Mouse (Mus musculus): ENCODE data around the gene Lamc3. TPM values are rescaled to one million over a fixed set of nuclear protein-coding genes. Genes with fewer than 3 reads are reported as not detected.
A peak's percentile ranks its signal among the peaks of the same experiment; 100 is the strongest.

The Lamc3 gene
- polyA plus RNA-seq, 1 experiment: not detected

DNA sequence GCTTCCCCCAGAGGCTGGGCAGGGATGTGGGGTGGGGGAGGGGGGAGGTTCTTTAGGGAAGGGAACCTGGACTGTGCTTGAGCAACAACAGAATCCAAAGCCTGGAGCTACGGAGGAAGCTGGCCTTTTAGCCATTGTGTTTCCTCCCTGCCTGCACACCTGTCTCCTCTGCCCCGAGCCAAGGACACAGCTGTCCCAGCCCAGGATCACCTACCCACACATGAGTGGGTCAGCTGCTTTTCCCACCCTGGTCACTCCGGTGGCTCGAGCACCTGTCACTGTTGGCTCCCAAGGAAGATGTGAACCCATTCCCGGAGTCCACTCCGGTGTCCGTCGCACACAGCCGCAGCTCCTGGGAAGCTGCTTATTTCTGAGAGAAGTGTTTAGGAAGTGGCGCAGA, 70.1 kb downstream of the Lamc3 start:
- TF ChIP-seq CTCF (IDR thresholded peaks at IDR 0.05; ENCODE audit: control insufficient read depth, insufficient read depth, low read length): no peak
- TF ChIP-seq POLR2A (IDR thresholded peaks at IDR 0.05; ENCODE audit: borderline replicate concordance, control insufficient read depth, low read depth, low read length): no peak
- Histone ChIP-seq H3K4me1 (ENCODE audit: control insufficient read depth, insufficient read depth, low read length) (no peaks in the 10 kb centered on the region; the same call in 1 of the 2 replicates), H3K27ac (ENCODE audit: control insufficient read depth, insufficient read depth, low read depth, low read length, poor library complexity) (no peak overlapping the region), H3K4me3 (replicated peaks; ENCODE audit: control insufficient read depth, low read depth, low read length) (no peak overlapping the region)
- WGBS: 90% methylated on average over 10 of the region's 10 CpGs

DNA sequence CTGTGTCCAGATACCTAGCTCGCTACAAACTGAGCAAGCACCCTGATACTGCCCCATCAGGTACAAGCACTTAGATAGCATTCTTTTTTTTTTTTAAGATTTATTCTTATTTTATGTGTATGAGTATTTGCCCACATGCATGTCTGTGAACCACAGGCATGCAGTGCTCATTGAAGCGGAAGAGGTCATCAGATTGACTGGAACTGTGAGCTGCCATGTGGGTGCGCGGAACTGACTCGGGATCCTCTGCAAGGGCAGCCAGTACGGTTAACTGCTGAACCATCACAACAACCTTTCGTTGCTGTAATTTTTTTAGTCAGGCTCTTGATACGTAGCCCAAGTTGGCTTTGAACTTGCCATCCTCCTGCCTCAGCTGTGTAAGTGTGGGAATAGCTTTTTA, 73.9 kb downstream of the Lamc3 start:
- H3K4me3 ChIP-seq (replicated peaks; ENCODE audit: control insufficient read depth, low read depth, low read length): no peak overlapping the region
- no peak for TF ChIP-seq CTCF (IDR thresholded peaks at IDR 0.05; ENCODE audit: control insufficient read depth, insufficient read depth, low read length)
- TF ChIP-seq POLR2A (IDR thresholded peaks at IDR 0.05; ENCODE audit: borderline replicate concordance, control insufficient read depth, low read depth, low read length): no peak
- H3K4me1 ChIP-seq (ENCODE audit: control insufficient read depth, insufficient read depth, low read length): no peaks in the 10 kb centered on the region; the same call in 1 of the 2 replicates
- no peak overlapping the region for H3K27ac ChIP-seq (ENCODE audit: control insufficient read depth, insufficient read depth, low read depth, low read length, poor library complexity)
- 91% methylated on average over 8 of the region's 8 CpGs for WGBS

GRCm38 (mm10) chr2:31961791-31962222, 74.7 kb downstream of the Lamc3 start:
- 62% methylated on average over 4 of the region's 4 CpGs for WGBS
- H3K27ac ChIP-seq (ENCODE audit: control insufficient read depth, insufficient read depth, low read depth, low read length, poor library complexity): no peak overlapping the region
- no peak overlapping the region for H3K4me3 ChIP-seq (replicated peaks; ENCODE audit: control insufficient read depth, low read depth, low read length)
- no peak for TF ChIP-seq CTCF (IDR thresholded peaks at IDR 0.05; ENCODE audit: control insufficient read depth, insufficient read depth, low read length)
- TF ChIP-seq POLR2A (IDR thresholded peaks at IDR 0.05; ENCODE audit: borderline replicate concordance, control insufficient read depth, low read depth, low read length): no peak
- H3K4me1 ChIP-seq (ENCODE audit: control insufficient read depth, insufficient read depth, low read length): no peaks in the 10 kb centered on the region; the same call in 1 of the 2 replicates

- Histone ChIP-seq H3K27ac (ENCODE audit: control insufficient read depth, insufficient read depth, low read depth, low read length, poor library complexity) (no peak overlapping the region), H3K4me1 (ENCODE audit: control insufficient read depth, insufficient read depth, low read length) (no peaks in the 10 kb centered on the region), H3K4me3 (replicated peaks; ENCODE audit: control insufficient read depth, low read depth, low read length) (no peak overlapping the region)
- 74% methylated on average over 8 of the region's 8 CpGs for WGBS
- TF ChIP-seq CTCF (IDR thresholded peaks at IDR 0.05; ENCODE audit: control insufficient read depth, insufficient read depth, low read length): no peak
- no peak for TF ChIP-seq POLR2A (IDR thresholded peaks at IDR 0.05; ENCODE audit: borderline replicate concordance, control insufficient read depth, low read depth, low read length)
Observed at GRCm38 (mm10) chr2:31962501-31963224, 75.6 kb downstream of the Lamc3 start.

GRCm38 (mm10) chr2:31963491-31963890, 76.4 kb downstream of the Lamc3 start:
- TF ChIP-seq POLR2A (IDR thresholded peaks at IDR 0.05; ENCODE audit: borderline replicate concordance, control insufficient read depth, low read depth, low read length): no peak
- TF ChIP-seq CTCF (IDR thresholded peaks at IDR 0.05; ENCODE audit: control insufficient read depth, insufficient read depth, low read length): no peak
- Histone ChIP-seq H3K4me3 (replicated peaks; ENCODE audit: control insufficient read depth, low read depth, low read length) (no peak overlapping the region), H3K27ac (ENCODE audit: control insufficient read depth, insufficient read depth, low read depth, low read length, poor library complexity) (no peak overlapping the region), H3K4me1 (ENCODE audit: control insufficient read depth, insufficient read depth, low read length) (no peaks in the 10 kb centered on the region)
- 82% methylated on average over 7 of the region's 7 CpGs for WGBS

DNA sequence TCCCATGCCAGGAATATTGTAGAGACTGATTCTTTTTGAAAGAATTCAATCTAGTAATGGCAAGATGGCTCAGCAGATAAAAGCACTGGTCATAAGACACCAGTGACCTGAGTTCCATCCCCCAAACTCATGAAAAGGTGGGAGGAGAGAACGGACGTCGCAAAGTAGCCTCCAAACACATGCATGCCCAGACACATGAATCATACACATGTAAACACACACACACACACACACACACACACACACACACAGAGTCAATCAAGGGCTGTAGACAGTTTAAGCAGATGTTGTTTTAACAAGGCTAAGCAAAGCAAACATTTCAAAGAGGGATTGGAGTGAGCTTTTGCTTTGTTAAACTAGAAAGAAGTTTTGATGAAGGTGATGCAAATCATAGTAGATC, 77.1 kb downstream of the Lamc3 start:
- no peaks in the 10 kb centered on the region for H3K4me1 ChIP-seq (ENCODE audit: control insufficient read depth, insufficient read depth, low read length)
- H3K27ac ChIP-seq (ENCODE audit: control insufficient read depth, insufficient read depth, low read depth, low read length, poor library complexity): no peak overlapping the region
- WGBS: 92% methylated on average over 3 of the region's 3 CpGs
- no peak for TF ChIP-seq POLR2A (IDR thresholded peaks at IDR 0.05; ENCODE audit: borderline replicate concordance, control insufficient read depth, low read depth, low read length)
- TF ChIP-seq CTCF (IDR thresholded peaks at IDR 0.05; ENCODE audit: control insufficient read depth, insufficient read depth, low read length): no peak
- H3K4me3 ChIP-seq (replicated peaks; ENCODE audit: control insufficient read depth, low read depth, low read length): no peak overlapping the region

DNA sequence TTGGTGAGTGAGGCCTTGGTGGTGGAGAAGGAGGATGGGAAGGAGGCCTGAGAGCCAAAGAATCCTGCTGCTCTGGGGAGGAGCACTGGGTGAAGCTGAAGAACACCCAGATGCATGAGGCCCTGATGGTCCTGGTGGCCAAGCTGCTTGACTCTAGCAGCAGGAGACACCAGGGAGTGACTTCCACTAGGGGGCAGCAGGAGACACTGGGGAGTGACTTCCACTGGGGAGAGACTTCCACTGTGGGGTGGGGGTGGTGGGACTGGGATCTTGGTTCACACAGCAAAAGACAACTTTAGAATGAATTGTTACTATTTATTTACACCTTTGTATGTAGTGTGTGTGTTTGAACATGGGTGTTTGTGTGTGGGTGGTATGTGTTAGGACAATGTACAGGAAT, 78.0 kb downstream of the Lamc3 start:
- Histone ChIP-seq H3K4me3 (replicated peaks; ENCODE audit: control insufficient read depth, low read depth, low read length) (no peak overlapping the region), H3K27ac (ENCODE audit: control insufficient read depth, insufficient read depth, low read depth, low read length, poor library complexity) (no peak overlapping the region), H3K4me1 (ENCODE audit: control insufficient read depth, insufficient read depth, low read length) (no peaks in the 10 kb centered on the region)
- TF ChIP-seq CTCF (IDR thresholded peaks at IDR 0.05; ENCODE audit: control insufficient read depth, insufficient read depth, low read length) (peak; percentile 73), POLR2A (IDR thresholded peaks at IDR 0.05; ENCODE audit: borderline replicate concordance, control insufficient read depth, low read depth, low read length) (no peak)

DNA sequence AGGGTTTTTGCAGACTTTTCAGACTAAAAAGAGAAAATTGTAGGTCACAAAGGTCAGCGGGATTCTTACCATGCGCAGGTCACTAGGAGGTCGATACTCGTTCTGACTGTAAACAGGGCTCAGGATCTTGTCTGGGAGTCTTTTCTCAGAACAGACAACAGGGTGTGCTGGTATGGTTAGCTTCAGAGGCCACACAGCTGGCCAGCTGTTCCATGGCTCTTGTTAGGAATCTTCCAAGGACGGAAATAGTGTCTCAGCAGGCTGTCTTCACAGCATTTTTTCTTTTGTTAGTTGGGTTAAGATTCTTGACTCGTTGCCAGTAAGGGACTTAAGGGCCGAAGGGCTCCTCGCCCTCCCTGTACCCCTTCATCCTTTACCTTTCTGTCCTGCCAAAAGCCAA, 79.7 kb downstream of the Lamc3 start:
- Histone ChIP-seq H3K27ac (ENCODE audit: control insufficient read depth, insufficient read depth, low read depth, low read length, poor library complexity) (no peak overlapping the region), H3K4me3 (replicated peaks; ENCODE audit: control insufficient read depth, low read depth, low read length) (no peak overlapping the region), H3K4me1 (ENCODE audit: control insufficient read depth, insufficient read depth, low read length) (no peaks in the 10 kb centered on the region)
- WGBS: 85% methylated on average over 8 of the region's 8 CpGs
- TF ChIP-seq CTCF (IDR thresholded peaks at IDR 0.05; ENCODE audit: control insufficient read depth, insufficient read depth, low read length): no peak
- no peak for TF ChIP-seq POLR2A (IDR thresholded peaks at IDR 0.05; ENCODE audit: borderline replicate concordance, control insufficient read depth, low read depth, low read length)
